8 mouse cellular contexts compared by ENCODE assay signal in genomic region chr6:30300372-30300771, GRCm38 (mm10). TPM values are rescaled to one million over a fixed set of nuclear protein-coding genes. Genes with fewer than 3 reads are reported as not detected.
DNase-seq lines count a peak whose midpoint lies in the region; ATAC-seq lines count a peak whose summit lies in the region.

No protein-coding gene starts in this region.

- no peaks in the 10 kb centered on the region for H3K27me3 ChIP-seq in forebrain, embryonic 10.5 days (ENCODE audit: poor library complexity, severe bottlenecking)
- no peaks in the 10 kb centered on the region for H3K27me3 ChIP-seq in heart, embryonic 15.5 days
- H3K27me3 ChIP-seq in liver, embryonic 13.5 days: no peaks in the 10 kb centered on the region
- no peaks in the 10 kb centered on the region for H3K27me3 ChIP-seq in stomach, embryonic 16.5 days (ENCODE audit: control insufficient read depth, insufficient read depth, low read length)

- peak overlapping the region; percentile 49 for H3K9ac ChIP-seq in heart, embryonic 15.5 days
- peak overlapping the region; percentile 91 for H3K9ac ChIP-seq in liver, embryonic 13.5 days
- H3K9ac ChIP-seq in stomach, embryonic 16.5 days (ENCODE audit: low read length): peak overlapping the region; percentile 63

- H3K36me3 ChIP-seq in forebrain, embryonic 10.5 days (replicated peaks): peaks cover 31% of the 10 kb centered on the region
- peaks cover 6% of the 10 kb centered on the region; the same call in 1 of the 2 replicates for H3K36me3 ChIP-seq in heart, embryonic 15.5 days
- peaks cover 27% of the 10 kb centered on the region for H3K36me3 ChIP-seq in liver, embryonic 13.5 days
- 0 out of 2 replicates have a peak, but pooled peaks cover 5% of the 10 kb centered on the region for H3K36me3 ChIP-seq in stomach, embryonic 16.5 days (ENCODE audit: control insufficient read depth, insufficient read depth, low read length)

- peak; percentile 93 for DNase-seq in CD4-positive, CD25-positive, alpha-beta regulatory T cell, adult 2 months (ENCODE audit: low read depth, low spot score)
- peak; percentile 60 for DNase-seq in c-Kit-negative CD71-positive TER-119-positive erythroid progenitor cells, embryonic 14.5 days (ENCODE audit: low read depth, low spot score)
- DNase-seq in forebrain, embryonic 10.5 days (ENCODE audit: extremely low spot score, low spot score): peak; percentile 82
- DNase-seq in kidney, postnatal 25 days: peak; percentile 89 to 95
- DNase-seq in liver, embryonic 13.5 days: peak; percentile 74
- peak; percentile 69 for DNase-seq in neural tube, embryonic 10.5 days (ENCODE audit: extremely low spot score, low spot score)

- H3K4me3 ChIP-seq in forebrain, embryonic 10.5 days: peak overlapping the region; percentile 72
- H3K4me3 ChIP-seq in heart, embryonic 15.5 days: peak overlapping the region; percentile 77
- H3K4me3 ChIP-seq in liver, embryonic 13.5 days (replicated peaks): peak overlapping the region; percentile 78
- peak overlapping the region; percentile 44 for H3K4me3 ChIP-seq in stomach, embryonic 16.5 days (replicated peaks; ENCODE audit: low read length)

- peak overlapping the region; percentile 77 for H3K4me2 ChIP-seq in heart, embryonic 15.5 days
- peak overlapping the region; percentile 87 for H3K4me2 ChIP-seq in liver, embryonic 13.5 days
- peak overlapping the region; percentile 84 for H3K4me2 ChIP-seq in stomach, embryonic 16.5 days (ENCODE audit: low read depth, low read length)

- 0% methylated on average over 5 of the region's 5 CpGs for WGBS in forebrain, embryonic 10.5 days
- 1% methylated on average over 5 of the region's 5 CpGs for WGBS in heart, embryonic 15.5 days
- WGBS in liver, embryonic 13.5 days (ENCODE audit: insufficient replicate concordance): 8% methylated on average over 5 of the region's 5 CpGs
- WGBS in stomach, embryonic 16.5 days: 4% methylated on average over 5 of the region's 5 CpGs

- no peaks in the 10 kb centered on the region for H3K9me3 ChIP-seq in forebrain, embryonic 10.5 days
- no peaks in the 10 kb centered on the region for H3K9me3 ChIP-seq in heart, embryonic 15.5 days (replicated peaks)
- no peaks in the 10 kb centered on the region for H3K9me3 ChIP-seq in liver, embryonic 13.5 days (replicated peaks)
- no peaks in the 10 kb centered on the region for H3K9me3 ChIP-seq in stomach, embryonic 16.5 days (replicated peaks; ENCODE audit: control insufficient read depth, low read length)

- ATAC-seq in heart, embryonic 15.5 days (replicated peaks; ENCODE audit: insufficient number of reproducible peaks, insufficient read depth, low FRiP score, low read depth): peak; percentile 74
- ATAC-seq in liver, embryonic 13.5 days (ENCODE audit: low read depth): peak; percentile 69
- ATAC-seq in stomach, embryonic 16.5 days (ENCODE audit: insufficient read depth, low FRiP score): peak; percentile 80

- H3K4me1 ChIP-seq in forebrain, embryonic 10.5 days: peaks cover 52% of the 10 kb centered on the region
- H3K4me1 ChIP-seq in heart, embryonic 15.5 days (replicated peaks): peaks cover 26% of the 10 kb centered on the region
- H3K4me1 ChIP-seq in liver, embryonic 13.5 days (replicated peaks): peaks cover 55% of the 10 kb centered on the region
- H3K4me1 ChIP-seq in stomach, embryonic 16.5 days (ENCODE audit: control insufficient read depth, insufficient read depth, low read length): peaks cover 18% of the 10 kb centered on the region

- H3K27ac ChIP-seq in forebrain, embryonic 10.5 days: peak overlapping the region; percentile 83
- peak overlapping the region; percentile 96 for H3K27ac ChIP-seq in heart, embryonic 15.5 days
- peak overlapping the region; percentile 81 for H3K27ac ChIP-seq in liver, embryonic 13.5 days
- peak overlapping the region; percentile 95 for H3K27ac ChIP-seq in stomach, embryonic 16.5 days (ENCODE audit: low read length)

RNA-seq across cellular contexts. Expression of gene Ube2h, which starts 4.0 kb away (rescaled TPM):
- 28.3 and 31.2 TPM in 2 replicates for polyA plus RNA-seq in forebrain, embryonic 10.5 days (2016; fragmentation: Nextera tagmentation; extraction: Ambion mirVana)
- 40.9 and 46.3 TPM in 2 replicates for polyA plus RNA-seq in heart, embryonic 15.5 days (2015; fragmentation: Nextera tagmentation; extraction: Ambion mirVana)
- polyA plus RNA-seq in liver, embryonic 13.5 days (2015; fragmentation: Nextera tagmentation; extraction: Ambion mirVana): 25.4 and 28.5 TPM in 2 replicates
- 45.3 and 47.6 TPM in 2 replicates for polyA plus RNA-seq in stomach, embryonic 16.5 days (2015; fragmentation: Nextera tagmentation; extraction: Ambion mirVana)

Comparison
In these comparisons a context has a peak if more than half of its experiments do, and no peak if none do; other contexts are left out.
1. Peak in every context shown above with its lines: DNase-seq, ATAC-seq, H3K4me3 ChIP-seq and H3K27ac ChIP-seq.